Mouse (Mus musculus) cortical plate, adult 2 months (tissue): Measurements from ENCODE around the gene Cmtm6.

Experiments used
- CTCF ChIP-seq: fragments of 200-500 bp; IDR thresholded peaks from 2 replicates; pipeline ENCODE4 v1.5.1; 2011; ENCODE audit warnings: mild to moderate bottlenecking, control low read depth, low read length; ENCODE audit not compliant: insufficient read depth; ENCODE audit errors: extremely low read depth
- POLR2A ChIP-seq: fragments of 200-500 bp; IDR thresholded peaks from 2 replicates; pipeline ENCODE4 v1.6.1; 2011; ENCODE audit warnings: mild to moderate bottlenecking, low read length, control low read depth; ENCODE audit not compliant: insufficient read depth; ENCODE audit errors: extremely low read depth

DNA sequence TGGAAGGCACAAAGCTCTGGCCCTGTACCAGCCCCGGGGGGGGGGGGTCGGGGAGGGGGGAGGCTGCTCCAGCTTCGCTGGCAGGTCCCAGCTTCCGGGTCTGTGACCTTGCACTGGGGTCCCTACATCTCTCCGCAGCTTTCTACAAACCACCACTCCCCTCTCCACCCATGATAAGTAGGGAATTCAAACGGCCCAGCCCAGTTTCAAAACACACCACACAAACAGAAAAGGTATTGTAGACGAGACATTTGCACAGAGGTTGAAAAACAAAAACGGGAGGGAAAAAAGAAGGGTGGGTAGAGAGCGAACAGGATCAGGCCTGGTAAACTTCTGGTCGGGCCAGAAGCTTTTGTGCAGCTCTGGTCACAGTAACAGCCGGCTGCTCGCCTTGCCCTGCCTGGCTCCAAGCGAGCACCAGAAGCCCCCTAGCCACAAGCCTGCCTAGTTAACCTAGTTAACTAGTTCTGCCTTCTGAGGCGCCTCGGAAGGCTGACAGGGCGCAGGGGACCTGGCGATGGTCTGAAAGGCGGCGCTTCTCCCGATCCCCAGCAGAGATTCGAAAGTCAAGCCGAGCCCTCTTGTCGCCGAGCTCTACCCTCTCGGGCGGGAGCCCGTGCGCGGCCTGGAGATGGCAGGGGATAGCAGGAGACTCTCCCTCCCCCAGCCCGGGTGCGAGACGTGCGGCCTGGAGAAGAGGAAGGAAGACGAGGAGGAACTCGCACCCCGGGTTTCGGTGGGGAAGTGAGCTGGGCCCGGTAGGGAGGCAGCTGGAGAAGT is 50.0 kb downstream of the Cmtm6 start:
- TF ChIP-seq CTCF (no peak), POLR2A (no peak)
